Mouse (Mus musculus) spleen, embryonic (tissue): ENCODE results near the gene Zfp786.
"Not testable (repeated sequence)": the region's sequence is repeated elsewhere in the genome, so short reads cannot be mapped to it uniquely, and the experiment has no call there.

Source experiments
- CTCF ChIA-PET: fragments of 350-600 bp; sonication (Branson Sonifier 250); formaldehyde crosslinking; loops from one replicate; lab custom pipeline; 2022; lab: Charles Lee

The Zfp786 gene

DNA sequence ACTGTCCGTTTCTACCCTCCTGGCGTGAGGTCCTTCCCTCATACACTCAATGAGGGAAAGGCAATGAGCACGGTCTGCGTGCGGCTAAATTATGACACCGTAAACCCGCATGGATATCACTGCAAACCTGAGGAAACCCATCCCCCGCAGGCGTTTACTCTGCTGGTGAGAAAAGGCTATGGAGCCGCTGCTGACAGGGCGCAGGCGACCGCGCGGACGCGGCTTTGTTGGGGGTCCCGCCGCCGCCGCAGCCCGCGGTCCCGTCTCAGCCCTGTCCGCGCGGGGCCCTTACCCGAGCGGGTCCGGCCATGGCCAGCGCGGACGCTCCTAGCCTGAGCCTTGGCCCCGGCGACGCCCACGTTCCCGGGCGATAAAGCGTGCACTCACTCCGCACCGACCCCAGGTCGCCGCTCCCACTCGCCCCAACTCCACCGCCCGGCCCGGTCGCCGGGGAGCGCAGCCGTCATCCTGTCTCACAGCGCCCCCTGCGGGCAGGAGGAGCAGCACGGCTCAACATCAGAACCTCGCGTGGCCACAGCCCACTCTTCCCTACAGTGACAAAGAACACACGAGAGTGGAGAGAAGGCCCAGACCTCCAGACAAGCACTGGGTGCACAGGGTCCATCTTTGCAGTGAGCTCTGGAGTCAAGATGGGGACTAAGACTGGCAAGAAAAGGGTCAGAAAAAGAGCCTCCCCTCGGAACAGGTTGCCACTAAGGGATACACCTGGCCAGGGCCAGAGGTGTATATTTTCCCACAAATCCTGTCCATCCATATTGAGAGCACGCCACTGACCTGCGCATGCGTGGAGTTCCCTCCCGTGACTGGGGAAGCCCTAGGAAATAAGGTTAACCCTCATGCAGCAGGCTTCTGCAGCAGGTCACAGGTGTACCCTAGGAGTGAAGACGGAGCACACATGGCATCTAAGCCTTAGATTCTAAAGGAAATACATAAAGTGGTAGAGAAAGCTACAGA is at the start of gene Zfp786:
TSS of gene Zfp786 (minus strand) at position 764 of the 975 bp plus-strand sequence.
- CTCF ChIA-PET = interaction anchor here (1.9 kb wide), 1 partner anchor 32 kb away, joined by 4 read pairs; no protein-coding TSS in a partner anchor

DNA sequence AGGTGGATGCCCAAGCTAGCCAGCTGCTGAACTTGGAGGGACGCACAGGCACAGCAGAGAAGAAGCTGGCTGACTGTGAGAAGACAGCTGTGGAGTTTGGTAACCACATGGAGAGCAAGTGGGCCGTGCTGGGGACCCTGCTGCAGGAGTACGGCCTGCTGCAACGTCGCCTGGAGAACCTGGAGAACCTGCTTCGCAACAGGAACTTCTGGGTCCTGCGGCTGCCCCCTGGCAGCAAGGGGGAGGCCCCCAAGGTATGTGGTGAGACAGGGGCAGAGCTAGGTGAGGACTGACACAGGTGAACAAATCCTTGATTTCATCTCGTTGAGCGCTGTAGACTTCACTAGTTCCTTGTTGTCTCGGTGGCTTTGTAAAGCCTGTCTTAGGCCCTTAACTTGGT is 49.5 kb upstream of the Zfp786 start:
- CTCF ChIA-PET = no interaction called here

DNA sequence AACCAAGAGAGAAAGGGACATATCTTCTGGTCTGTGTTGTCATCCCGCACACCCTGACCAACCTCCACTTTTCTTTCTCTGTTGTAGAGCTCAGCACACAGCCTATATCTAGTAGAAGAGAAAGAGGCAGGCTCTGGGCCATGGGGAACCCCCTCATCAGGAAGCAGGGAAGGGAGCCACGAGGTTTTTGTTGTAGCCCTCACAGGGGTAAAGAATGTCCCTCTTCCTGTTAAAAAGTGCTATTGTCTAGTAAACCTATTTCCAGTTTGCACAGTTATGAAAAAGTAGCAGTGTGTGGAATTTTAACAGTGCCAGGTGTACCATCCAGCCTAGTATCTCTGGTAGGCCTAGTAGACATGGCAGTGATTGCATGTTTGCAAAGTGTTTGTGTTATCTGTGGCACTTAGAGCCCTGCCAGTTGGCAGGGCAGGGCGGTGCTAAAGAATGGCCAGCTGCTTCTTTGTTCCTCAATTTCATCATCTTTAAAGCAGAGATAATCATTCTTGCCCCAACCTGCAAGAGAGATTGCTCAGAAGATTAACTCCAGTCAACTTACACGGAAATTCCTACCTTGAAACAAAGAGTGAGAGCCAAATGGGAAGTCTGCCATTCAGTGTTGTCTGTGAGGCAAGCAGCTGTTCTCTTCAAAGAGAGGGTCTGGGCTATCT is 48.5 kb upstream of the Zfp786 start:
- CTCF ChIA-PET = no interaction called here

DNA sequence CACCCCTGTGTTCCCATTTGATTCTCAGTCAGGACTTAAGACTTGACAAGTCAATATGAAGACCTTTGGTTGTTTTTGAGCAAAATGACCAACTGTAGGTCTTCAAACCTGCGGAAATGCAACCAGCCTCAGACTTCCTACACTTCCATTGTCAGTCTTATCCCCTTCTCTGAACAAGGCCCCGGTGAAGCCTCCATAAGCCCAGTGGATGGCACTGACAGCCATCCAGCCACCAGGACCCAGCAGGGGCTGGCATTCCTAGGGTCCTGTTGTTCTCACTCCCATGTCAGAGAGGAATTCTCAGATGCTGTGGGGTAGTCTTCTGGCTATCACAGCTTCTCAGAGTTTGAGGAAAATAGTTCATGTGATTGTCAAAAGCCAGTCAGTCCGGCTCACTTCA is 47.9 kb upstream of the Zfp786 start:
- CTCF ChIA-PET = interaction anchor here (0.6 kb wide), 1 partner anchor 9 kb away, joined by 4 read pairs; no protein-coding TSS in a partner anchor

DNA sequence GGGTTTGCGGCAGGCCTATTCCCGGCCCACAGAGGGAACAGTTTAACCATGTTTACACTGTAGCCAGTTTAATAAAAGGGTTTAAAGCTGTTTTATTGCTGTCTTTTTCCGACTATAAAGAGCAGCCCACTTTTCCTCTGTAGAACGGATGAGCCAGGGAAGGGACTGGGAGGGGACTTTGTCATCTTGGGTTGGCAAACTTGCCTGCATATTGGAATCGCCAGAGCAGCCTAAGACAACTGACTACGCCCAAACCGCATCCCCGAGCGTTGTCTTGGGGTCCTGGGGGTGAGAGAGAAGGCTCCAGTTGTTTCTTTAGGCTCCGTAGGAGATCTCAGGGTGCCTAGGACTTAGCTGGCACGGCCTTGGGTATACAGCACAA is 47.5 kb upstream of the Zfp786 start:
- CTCF ChIA-PET = interaction anchor here (0.6 to 0.7 kb wide), 2 partner anchors 9 to 16 kb away, joined by 4 read pairs; no protein-coding TSS in a partner anchor

DNA sequence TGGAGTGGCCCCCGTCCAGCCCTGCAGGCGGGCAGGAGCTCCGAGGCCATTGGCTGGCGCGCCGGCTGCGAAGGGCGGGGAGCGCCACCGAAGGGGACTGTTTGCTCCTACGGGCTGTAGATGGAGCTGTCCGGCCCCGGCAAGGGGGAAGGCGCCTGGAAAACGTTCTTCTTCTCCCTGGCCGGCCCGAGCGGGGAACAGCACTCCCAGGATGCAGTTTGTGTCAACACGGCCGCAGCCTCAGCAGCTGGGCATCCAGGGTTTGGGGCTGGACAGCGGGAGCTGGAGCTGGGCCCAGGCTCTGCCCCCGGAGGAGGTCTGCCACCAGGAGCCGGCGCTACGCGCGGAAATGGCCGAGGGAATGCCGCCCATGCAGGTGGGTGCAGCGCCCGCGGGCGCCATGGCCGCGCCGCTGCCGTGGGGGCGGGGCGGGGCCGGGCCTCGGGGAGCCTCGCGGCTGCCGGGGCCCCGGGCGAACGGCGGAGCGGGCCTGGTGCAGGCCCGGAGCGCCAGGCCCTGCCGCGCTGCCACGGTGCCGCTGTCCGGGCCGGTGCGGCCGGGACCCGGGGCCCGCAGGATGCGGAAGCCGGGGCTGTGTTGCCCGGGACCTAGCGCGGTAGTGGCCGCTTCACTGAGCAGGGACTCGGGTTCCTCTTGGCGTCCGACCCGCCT is 46.9 kb upstream of the Zfp786 start:
- CTCF ChIA-PET = interaction anchor here (0.7 kb wide), 1 partner anchor 15 kb away, joined by 4 read pairs; no protein-coding TSS in a partner anchor

DNA sequence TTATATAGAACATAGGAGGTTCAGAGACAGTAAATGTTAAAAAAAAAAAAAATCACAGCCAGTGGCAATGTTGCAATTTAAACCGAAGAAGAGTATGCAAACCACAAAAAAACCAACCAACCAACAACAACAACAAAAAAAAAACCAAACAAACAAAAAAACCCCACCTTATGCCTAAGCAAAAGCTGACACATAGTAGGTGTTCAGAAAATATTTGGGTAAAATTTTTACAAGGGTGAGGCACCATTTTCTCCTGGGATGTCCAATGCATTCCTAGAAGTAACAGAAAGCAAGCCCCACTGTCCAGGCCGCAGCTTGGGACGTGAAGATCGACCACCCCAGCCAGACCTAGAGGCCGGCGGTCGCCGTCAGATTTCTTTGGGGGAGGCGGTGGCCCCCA is 46.4 kb upstream of the Zfp786 start, which contains the start of gene Zfp282:
TSS of gene Zfp282 (plus strand) at position 147 of the 400 bp plus-strand sequence.
- CTCF ChIA-PET = interaction anchor here (0.6 kb wide), 2 partner anchors 48 to 291 kb away, joined by 3 to 4 read pairs; no protein-coding TSS in a partner anchor

DNA sequence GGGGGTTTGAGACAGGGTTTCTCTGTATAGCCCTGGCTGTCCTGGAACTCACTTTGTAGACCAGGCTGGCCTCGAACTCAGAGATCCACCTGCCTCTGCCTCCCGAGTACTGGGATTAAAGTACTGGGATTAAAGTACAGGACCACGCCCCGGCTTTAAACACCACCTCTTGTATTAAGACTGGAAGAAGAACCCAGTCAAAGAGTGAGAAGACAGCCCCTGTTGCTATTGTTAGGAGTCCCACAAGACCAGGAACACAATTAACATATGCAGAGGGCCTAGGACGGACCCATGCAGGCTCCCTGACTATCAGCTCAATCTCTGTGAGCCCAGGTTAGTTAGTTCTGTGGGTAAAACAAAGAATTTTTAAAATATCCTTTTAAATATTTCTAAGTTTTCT is 41.6 kb upstream of the Zfp786 start:
- CTCF ChIA-PET = no interaction called here

DNA sequence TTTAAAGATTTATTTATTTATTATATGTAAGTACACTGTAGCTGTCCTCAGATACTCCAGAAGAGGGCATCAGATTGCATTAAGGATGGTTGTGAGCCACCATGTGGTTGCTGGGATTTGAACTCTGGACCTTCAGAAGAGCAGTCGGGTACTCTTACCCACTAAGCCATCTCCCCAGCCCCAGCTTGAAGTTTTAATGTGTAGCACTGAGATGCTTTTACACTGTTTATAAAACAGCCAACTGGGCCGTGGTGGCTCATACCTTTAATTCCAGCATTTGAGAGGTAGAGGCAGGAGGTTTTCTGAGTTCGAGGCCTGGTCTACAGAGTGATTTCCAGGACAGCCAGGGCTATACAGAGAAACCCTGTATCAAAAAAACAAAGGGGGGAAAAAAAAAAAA is 27.1 kb upstream of the Zfp786 start:
- CTCF ChIA-PET = not testable (repeated sequence)

DNA sequence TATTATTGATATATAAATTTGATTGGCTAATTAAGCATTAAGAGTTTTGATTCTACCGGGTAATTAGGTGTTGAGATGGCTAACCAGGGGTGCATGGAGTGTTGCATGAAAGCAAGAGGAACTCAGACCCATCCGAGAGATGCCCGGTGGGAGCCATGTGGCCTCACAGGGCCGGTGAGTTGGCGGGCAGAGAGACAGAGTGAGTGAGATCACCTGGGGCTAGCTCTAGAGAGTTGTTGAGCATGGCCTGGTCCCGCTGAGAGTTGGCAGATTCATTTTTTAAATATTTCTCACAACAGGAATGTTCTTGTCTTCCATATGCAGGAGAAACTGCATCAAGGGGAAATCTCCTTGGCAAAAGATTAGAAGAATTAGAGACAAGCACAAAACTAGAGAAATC is 26.6 kb upstream of the Zfp786 start:
- CTCF ChIA-PET = no interaction called here

DNA sequence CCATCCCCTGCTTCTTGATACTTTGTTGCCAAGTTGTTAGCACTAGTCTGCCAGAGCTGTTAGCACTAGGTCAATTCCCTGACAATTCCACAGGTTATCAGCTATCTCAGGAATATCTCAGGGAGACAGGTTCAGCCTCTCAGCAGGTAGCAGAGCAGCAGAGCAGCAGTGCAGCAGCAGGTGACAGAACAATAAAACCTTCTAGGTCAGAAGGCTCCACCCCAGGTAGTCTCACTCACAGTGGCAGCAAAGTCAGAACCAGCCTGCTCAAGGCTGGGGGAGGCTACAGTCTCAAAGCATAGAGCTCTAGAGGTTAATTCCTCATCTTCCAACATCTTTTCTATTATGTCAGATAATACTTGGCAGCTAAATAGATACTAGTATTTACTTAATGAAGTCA is 15.1 kb upstream of the Zfp786 start:
- CTCF ChIA-PET = interaction anchor here (1.0 kb wide), 1 partner anchor 46 kb away, joined by 3 read pairs; no protein-coding TSS in a partner anchor

DNA sequence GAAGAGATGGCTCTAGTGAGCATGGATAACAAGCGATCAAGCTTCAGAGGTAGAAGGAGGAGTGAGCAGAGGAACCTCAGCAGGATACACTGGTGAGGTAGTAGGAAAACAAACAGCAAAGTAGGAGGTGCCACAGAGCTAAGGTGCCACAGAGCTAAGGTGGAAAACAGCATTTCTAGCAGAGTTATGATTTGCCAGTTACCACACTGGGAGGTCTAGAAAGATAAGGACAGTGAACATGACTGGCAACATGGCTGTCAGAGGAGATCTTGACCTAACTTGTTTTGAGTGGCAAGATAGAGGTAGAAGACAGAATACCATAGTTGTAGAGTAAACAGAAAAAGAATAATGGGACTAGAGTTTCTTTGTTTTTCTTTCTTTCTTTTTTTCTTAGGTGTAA is 11.7 kb upstream of the Zfp786 start:
- CTCF ChIA-PET = no interaction called here

DNA sequence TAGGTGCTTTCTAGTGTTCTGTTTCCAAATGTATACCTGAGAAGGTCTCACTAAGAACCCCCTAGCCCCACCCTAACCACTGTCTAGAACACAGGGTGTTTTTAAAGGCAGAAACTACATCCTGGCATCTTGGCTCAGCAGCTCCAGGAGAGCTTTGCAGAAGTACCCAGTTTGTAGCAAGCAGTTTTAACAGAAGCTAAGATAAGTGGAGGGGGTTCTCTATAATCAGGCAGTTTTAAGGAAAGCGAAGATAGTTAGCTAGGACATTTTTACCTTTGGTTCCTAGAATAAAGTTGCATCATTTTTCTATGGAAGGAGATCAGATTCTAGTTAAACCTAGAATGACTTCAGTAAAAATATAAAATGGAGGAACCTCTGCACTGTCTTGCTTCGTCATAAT is 11.2 kb upstream of the Zfp786 start:
- CTCF ChIA-PET = no interaction called here

DNA sequence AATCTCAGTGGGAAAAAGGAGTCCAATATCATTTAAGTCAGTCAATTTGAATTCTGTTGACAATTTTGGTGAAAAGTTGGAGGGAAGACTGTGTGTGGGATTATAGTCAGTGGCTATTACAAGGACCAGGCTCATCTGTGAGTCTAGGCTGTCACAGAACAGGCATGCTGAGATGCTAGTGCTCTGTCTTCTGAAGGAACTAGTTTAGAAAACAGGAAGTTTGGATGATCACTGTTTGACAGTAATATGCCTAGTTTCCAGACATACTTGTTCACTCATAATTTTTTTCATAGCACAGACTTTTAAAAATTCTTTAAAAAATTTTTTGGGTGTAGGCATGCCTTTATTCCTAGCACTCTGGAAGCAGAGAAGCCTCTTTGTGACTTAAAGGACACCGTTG is 10.4 kb upstream of the Zfp786 start:
- CTCF ChIA-PET = no interaction called here

DNA sequence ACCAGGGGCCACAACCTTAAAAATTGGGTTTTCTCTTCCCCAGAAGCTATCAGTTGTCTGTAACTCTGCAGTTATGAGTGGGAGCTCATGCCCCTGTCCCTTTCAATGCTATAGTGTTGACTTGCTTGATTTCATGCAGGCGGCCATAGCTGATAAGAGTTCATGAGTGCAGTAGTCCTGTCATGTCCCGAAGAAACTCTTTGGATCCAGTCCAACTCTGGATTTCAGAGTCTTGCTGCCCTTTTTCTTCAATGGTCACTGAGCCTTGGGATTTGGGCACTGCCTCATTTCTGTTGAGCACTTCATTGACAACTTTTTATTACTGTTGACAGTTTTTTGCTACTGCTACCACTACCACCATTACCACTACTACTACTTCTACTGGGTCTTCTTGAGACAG is 7.0 kb upstream of the Zfp786 start:
- CTCF ChIA-PET = no interaction called here

DNA sequence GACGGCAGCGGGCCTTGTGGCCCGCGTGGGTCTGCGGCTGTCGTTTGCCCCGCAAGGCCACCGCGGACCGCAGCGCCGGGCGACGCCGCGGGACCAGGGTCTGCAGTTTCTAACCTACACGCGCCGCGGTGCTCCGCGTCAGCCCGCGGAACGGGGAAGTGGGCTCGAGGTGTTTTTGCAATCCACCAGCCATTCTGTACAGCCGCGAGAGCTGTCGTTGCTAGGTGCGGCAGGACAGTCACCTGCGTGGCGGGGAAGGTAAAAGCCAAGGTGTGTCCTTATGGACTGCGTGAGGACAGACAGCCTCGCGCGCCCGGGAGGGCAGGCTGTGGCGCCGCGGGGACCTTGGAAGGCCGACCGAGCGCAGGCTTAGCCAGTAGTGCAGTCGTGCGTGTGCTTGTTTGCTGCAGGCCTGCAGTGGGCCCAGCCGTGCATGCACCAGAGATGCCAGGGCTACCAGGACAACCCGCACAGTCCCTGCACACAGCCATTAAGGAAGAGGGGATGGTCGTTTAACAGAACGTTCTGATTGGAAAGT is 5.4 kb upstream of the Zfp786 start:
- CTCF ChIA-PET = interaction anchor here (0.6 to 1.0 kb wide), 3 partner anchors 28 to 1383 kb away, joined by 3 to 7 read pairs (median 3); no protein-coding TSS in a partner anchor

DNA sequence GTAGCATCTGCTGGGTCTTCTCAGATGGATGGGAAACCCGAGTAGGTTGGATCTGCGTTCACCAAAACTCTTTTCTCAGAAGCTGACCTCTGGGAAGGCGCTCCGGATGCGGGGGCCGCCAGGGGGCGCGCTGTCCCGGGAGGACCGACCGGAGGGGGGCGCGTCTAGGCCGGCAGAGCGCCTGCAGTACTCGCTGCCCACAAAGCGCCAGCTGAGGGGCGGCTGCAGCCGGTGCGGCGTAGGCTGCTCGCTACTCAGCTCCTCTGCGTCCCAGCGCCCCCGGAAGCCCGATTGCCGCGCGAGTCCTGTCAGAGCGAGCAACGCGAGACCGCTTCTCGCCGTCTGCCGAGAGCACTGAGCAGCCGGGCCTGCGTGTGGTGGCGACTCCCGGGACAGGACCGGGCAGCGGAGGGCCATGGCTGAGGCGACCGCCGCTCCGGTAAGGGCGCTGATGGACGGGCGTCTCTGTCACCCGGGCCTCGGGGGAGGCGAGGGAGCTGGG is 4.9 kb upstream of the Zfp786 start, which contains the start of gene Zfp398:
TSS of gene Zfp398 (plus strand) at position 180 of the 502 bp plus-strand sequence.
- CTCF ChIA-PET = interaction anchor here (0.6 to 1.0 kb wide), 4 partner anchors 25 to 1384 kb away, joined by 3 to 7 read pairs (median 3); no protein-coding TSS in a partner anchor

DNA sequence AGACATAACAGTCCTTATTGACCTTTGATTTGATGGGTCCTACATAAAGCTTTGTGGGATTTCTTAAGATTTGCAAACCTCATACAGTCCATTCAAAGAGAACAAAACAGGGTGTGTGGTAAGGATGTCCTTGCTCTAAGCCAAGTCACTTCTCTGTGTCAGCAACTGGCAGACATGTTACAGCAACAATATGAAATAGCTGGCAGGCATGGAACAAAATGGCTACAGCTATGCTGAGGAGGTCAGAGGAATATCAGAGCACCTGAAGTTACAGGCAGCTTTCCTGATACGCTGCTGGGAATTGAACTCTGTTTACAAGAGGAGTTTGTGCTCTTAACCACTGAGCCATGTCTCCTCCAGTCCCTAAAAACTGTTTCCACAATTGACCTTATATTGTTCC is 1.6 kb upstream of the Zfp786 start:
- CTCF ChIA-PET = interaction anchor here (1.0 to 1.9 kb wide), 2 partner anchors 22 to 34 kb away, joined by 4 read pairs; no protein-coding TSS in a partner anchor

DNA sequence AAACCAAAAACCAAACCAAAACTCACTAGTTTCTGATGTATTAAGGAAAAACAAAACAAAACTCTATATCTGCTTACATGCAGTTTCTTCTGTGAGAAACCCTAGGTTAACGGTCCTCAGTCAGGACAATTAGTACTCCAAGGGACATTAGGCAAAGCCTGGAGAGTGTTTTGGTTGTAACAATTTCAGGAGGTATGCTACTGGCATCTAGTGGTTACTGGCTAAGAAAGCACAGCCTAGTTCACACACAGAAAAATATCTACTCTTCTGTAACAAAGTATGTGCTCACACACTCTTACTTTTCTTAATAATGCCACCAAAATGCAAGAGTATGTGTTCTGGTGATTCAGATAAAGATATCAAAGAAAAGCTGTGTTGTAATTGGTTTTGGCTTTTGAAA is 1.7 kb downstream of the Zfp786 start:
- CTCF ChIA-PET = interaction anchor here (0.6 to 0.7 kb wide), 2 partner anchors 14 to 48 kb away, joined by 3 to 4 read pairs; partner anchors contain the start of gene Zfp282

DNA sequence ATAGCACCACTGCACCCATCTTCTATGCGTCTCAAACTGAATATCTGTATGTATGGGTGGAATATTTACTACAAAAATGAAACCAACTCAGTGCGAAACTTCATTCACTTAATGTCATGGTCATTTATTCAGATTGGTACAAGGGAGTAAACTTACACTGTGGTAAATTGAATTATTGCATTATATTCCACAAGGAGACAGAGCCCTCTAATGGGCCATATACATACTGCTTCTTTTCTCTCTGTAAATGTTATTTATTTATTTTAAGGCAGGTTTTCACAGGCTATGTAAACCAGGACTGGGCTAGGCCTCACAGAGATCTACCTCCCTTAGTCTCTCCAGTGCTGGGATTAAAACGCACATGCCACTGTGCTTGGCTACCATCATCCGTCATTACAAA is 3.2 kb downstream of the Zfp786 start:
- CTCF ChIA-PET = no interaction called here

DNA sequence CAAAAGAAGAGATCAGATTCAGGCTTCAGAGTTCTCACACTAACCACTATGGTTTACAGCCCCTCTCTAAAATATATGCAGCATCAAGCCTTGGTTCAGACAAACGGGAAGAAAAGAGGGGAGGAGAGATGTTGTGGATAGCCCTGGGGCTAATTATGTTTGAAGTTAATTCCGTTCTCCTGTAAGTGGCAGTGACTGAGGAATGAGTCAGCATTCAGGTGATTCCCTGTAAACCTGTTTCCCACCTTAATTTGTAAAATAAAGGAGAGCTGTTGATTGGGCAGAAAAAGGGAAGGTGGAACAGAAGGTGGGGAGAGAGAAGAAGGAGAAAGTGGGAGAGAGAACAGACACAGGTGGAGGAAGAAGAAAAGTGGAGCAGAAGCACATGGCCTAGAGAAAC is 6.4 kb downstream of the Zfp786 start:
- CTCF ChIA-PET = interaction anchor here (1.8 kb wide), 1 partner anchor 10 kb away, joined by 19 read pairs; no protein-coding TSS in a partner anchor
